Mouse (Mus musculus): ENCODE results near the gene Eif2ak3.

The Eif2ak3 gene

GRCm38 (mm10) chr6:70831179-70831839 is 13.0 kb upstream of the Eif2ak3 start:
- DNase-seq = no peak

- no peak for DNase-seq
Measured at GRCm38 (mm10) chr6:70837297-70837696, 7.0 kb upstream of the Eif2ak3 start.

GRCm38 (mm10) chr6:70838532-70838931 is 5.8 kb upstream of the Eif2ak3 start:
- DNase-seq = peak in 1 of 2 experiments; percentile 29

- DNase-seq = no peak
Measured at GRCm38 (mm10) chr6:70840281-70840680, 4.0 kb upstream of the Eif2ak3 start.

- DNase-seq = peak; percentile 26 to 60
Measured at GRCm38 (mm10) chr6:70842991-70843390, 1.3 kb upstream of the Eif2ak3 start.

GRCm38 (mm10) chr6:70844896-70845646 is 756 bp downstream of the Eif2ak3 start:
- DNase-seq = no peak

- no peak for DNase-seq
Measured at GRCm38 (mm10) chr6:70847386-70847785, 3.1 kb downstream of the Eif2ak3 start.

- DNase-seq = no peak
Measured at GRCm38 (mm10) chr6:70853371-70853770, 9.1 kb downstream of the Eif2ak3 start.

GRCm38 (mm10) chr6:70855529-70856309 is 11.4 kb downstream of the Eif2ak3 start:
- DNase-seq = no peak

- DNase-seq = no peak
Measured at GRCm38 (mm10) chr6:70862726-70863125, 18.4 kb downstream of the Eif2ak3 start.

- no peak for DNase-seq
Measured at GRCm38 (mm10) chr6:70864285-70864684, 20.0 kb downstream of the Eif2ak3 start.

- peak; percentile 64 to 71 for DNase-seq
Measured at GRCm38 (mm10) chr6:70866761-70867160, 22.4 kb downstream of the Eif2ak3 start.

GRCm38 (mm10) chr6:70867297-70867696 is 23.0 kb downstream of the Eif2ak3 start:
- no peak for DNase-seq

- no peak for DNase-seq
Measured at GRCm38 (mm10) chr6:70871511-70871980, 27.2 kb downstream of the Eif2ak3 start.

GRCm38 (mm10) chr6:70872128-70872527 is 27.8 kb downstream of the Eif2ak3 start:
- DNase-seq = peak in 1 of 2 experiments; percentile 31

GRCm38 (mm10) chr6:70872570-70872969 is 28.3 kb downstream of the Eif2ak3 start:
- DNase-seq = no peak

GRCm38 (mm10) chr6:70874035-70874775 is 29.9 kb downstream of the Eif2ak3 start:
- peak; percentile 35 to 40 for DNase-seq

GRCm38 (mm10) chr6:70875017-70875416 is 30.7 kb downstream of the Eif2ak3 start:
- DNase-seq = peak in 1 of 2 experiments; percentile 43

GRCm38 (mm10) chr6:70880714-70881304 is 36.5 kb downstream of the Eif2ak3 start:
- peak; percentile 82 to 87 for DNase-seq

- no peak for DNase-seq
Measured at GRCm38 (mm10) chr6:70887993-70888392, 43.7 kb downstream of the Eif2ak3 start.

- no peak for DNase-seq
Measured at GRCm38 (mm10) chr6:70898166-70898565, 53.9 kb downstream of the Eif2ak3 start.

- no peak for DNase-seq
Measured at GRCm38 (mm10) chr6:70899594-70900003, 55.3 kb downstream of the Eif2ak3 start.

Measured in kidney, postnatal 36 days (tissue).